Mouse (Mus musculus) liver, postnatal 0 days (tissue): ENCODE measurements around the gene Dtx2.

Source experiments
- CTCF ChIP-seq: sonication (generic); IDR thresholded peaks from 2 replicates; pipeline ENCODE4 v1.5.1; 2016; ENCODE audit warnings: antibody characterized with exemption, low read depth
- EP300 ChIP-seq: IDR thresholded peaks from 2 replicates; pipeline ENCODE4 v1.6.1; 2016; ENCODE audit warnings: antibody characterized with exemption, low read depth, mild to moderate bottlenecking

DNA sequence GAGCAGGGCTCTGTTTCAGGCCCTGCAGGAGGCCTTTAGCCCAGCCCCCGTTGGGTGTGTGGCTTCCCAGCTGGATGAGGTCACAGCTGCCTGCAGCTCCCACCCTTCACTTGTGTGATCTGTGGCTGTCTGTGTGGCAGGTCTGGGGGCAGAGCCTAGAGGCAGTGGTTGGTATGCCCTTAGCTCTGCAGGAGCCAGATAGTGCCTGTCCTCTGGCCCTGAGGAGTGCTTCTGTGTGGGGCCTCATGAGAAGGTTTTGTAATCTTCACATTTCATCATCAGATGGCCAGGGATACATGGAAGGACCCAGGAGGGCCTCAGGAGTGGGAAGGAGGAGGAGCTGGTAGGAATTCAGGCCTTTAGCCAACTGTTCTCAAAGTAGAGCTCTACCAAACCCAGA lies 25.3 kb downstream of the Dtx2 start:
- TF ChIP-seq CTCF = no peak
- no peak for TF ChIP-seq EP300
